7 mouse cellular contexts compared by ENCODE assay signal in the genomic region with DNA sequence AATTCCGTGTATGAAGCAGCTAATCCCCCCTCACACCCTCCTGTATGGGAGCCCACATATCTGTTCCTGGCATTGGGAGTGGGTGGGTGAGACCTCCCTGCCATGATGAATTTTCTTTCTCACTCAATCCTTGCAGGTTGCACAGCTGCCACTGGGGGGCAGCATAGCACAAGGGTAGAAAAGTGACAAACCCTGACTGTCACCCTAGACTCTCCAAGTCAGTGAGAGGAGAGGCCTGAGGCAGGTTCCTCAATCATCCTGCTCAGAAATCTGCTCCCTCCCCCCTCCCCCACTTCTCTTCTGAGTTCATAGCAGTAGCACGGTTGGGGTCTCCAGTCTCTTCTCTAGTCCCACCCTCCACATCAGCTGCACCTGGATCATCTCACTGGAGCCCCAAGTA. TPM values are rescaled to one million over a fixed set of nuclear protein-coding genes. Genes with fewer than 3 reads are reported as not detected.
A peak's percentile ranks its signal among the peaks of the same experiment; 100 is the strongest.
DNase-seq lines count a peak whose midpoint lies in the region; ATAC-seq lines count a peak whose summit lies in the region.

No protein-coding gene starts in this region.

- peak; percentile 84 for DNase-seq in adipocyte (ENCODE audit: low spot score)
- DNase-seq in cerebellum, postnatal 14 days = peak; percentile 91 to 94
- peak; percentile 78 to 84 for DNase-seq in frontal cortex, postnatal 36 days (ENCODE audit: low spot score in 2 of 2)
- DNase-seq in intestine, embryonic 14.5 days (ENCODE audit: low spot score) = peak; percentile 91
- DNase-seq in left cerebral cortex, postnatal 10 days (ENCODE audit: extremely low spot score in 1 of 2, low spot score in 2 of 2) = peak; percentile 61 to 76
- peak; percentile 86 for DNase-seq in right cerebral cortex, postnatal 4 days

- H3K4me1 ChIP-seq in intestine, embryonic 14.5 days (replicated peaks; ENCODE audit: control insufficient read depth, insufficient read depth, low read length) = no peaks in the 10 kb centered on the region; the same call in 1 of the 2 replicates

- H3K27ac ChIP-seq in intestine, embryonic 14.5 days (ENCODE audit: low read depth) = no peak overlapping the region

- H3K4me3 ChIP-seq in intestine, embryonic 14.5 days (ENCODE audit: low read depth, low read length) = no peak overlapping the region

- H3K36me3 ChIP-seq in intestine, embryonic 14.5 days (ENCODE audit: control insufficient read depth, insufficient read depth, low read length) = peaks cover 31% of the 10 kb centered on the region

- no peak overlapping the region for H3K4me2 ChIP-seq in intestine, embryonic 14.5 days (ENCODE audit: low read length)

- 31% methylated on average over 2 of the region's 2 CpGs for WGBS in intestine, embryonic 14.5 days

- H3K27me3 ChIP-seq in intestine, embryonic 14.5 days (replicated peaks; ENCODE audit: control insufficient read depth, insufficient read depth, low read length) = no peaks in the 10 kb centered on the region

- H3K9ac ChIP-seq in intestine, embryonic 14.5 days (ENCODE audit: low read length) = no peak overlapping the region

- 0 out of 2 replicates have a peak, but pooled peaks have one; percentile 16 for ATAC-seq in intestine, embryonic 14.5 days (replicated peaks; ENCODE audit: low FRiP score, low TSS enrichment, low read depth)
- peak; percentile 64 for ATAC-seq in megakaryocyte-erythroid progenitor cell, adult 5-6 weeks (replicated peaks; ENCODE audit: low FRiP score, low TSS enrichment, poor library complexity, severe bottlenecking)

- intact Hi-C loops in left cerebral cortex, postnatal 10 days (cut with DNase I) = no loop called here

- no peaks in the 10 kb centered on the region for H3K9me3 ChIP-seq in intestine, embryonic 14.5 days (ENCODE audit: control insufficient read depth, low read length)

RNA-seq across cellular contexts. Expression of gene Gpr68, which starts 28.1 kb away (rescaled TPM):
- polyA plus RNA-seq in intestine, embryonic 14.5 days (2014; fragmentation: Nextera tagmentation; extraction: Ambion mirVana) = 0.17 and 0.53 TPM in 2 replicates
- total RNA-seq in left cerebral cortex, postnatal 10 days (2021) = 1 to 10 TPM; 6.7 to 7.4 TPM
- total RNA-seq in megakaryocyte-erythroid progenitor cell, adult 5-6 weeks (2014; fragmentation: Nextera tagmentation) = 0.83 and 1.5 TPM in 2 replicates
- total RNA-seq in megakaryocyte-erythroid progenitor cell, adult 5-6 weeks (2017) = 0.42 and 0.50 TPM in 2 replicates
